Mouse (Mus musculus): ENCODE measurements around the gene Nphp3.

Nphp3 gene

DNA sequence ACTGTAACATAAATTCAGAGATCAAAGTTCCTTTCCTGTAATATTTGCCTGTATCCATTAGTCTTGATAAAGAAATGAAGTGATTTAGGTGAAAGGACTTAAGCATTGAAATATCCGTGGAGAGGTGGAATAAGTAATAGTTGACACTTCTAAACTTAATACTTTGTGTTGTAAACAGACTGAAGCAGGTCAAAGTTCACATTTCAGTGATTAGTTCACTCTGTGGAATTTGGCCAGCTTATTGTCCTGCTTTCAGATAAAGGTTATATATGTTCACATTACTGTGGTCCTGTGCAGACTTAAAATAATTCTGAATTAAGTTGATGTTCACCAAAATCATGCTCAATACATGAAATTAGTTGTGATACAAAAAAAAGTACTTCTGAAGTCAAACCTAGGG lies 62.2 kb downstream of the Nphp3 start:
- DNase-seq = no peak

DNA sequence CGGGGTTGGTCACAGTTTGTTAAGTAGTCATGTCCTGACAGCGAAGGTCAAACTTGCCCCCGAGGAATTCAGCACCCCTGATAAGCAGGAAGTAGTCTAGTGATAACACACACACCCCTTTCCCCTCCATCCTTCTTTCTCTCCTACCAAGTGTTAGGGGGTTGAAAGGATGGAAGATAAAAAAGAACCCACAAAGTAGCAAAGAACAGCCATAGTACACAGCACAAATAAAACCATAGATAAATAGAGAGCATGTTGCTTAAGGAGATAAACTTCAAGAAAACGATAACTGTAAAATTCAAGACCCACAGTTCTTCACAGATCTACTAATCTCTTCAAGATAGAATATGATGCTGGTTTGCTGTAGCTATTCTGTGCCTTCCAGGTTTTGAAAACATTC lies 67.9 kb downstream of the Nphp3 start:
- DNase-seq = no peak

DNA sequence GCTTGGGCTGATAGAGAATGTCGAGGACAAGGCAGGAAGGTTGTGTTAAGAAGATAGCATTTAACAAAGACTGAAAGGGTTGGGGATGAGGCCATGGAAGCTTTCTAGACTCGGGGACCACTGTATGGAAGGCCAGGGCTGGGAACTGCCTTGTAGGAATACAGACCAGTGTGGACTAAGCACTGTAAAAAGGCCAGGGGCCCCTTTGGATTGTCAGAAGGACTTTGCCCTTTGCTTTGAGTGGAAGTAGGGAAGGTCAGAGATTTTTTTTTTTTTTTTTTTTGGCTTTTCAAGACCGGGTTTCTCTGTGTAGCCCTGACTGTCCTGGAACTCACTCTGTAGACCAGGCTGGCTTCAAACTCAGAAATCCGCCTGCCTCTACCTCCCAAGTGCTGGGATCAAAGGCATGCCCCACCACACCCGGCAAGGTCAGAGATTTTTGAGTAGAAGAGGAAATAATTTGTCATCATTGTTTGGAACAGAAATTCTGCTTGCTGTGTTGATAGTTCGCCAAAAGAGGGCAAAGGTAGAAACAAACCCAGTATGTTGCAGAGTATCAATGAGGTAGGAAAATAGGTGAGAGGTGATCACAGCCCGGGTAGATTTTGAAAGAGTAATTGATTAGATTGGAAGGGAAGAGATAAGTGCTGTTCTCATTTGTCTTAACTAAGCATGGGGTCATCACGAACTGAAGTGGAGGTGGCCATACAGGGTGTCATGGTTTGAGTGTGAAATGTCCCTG lies 68.7 kb downstream of the Nphp3 start:
- DNase-seq = no peak

DNA sequence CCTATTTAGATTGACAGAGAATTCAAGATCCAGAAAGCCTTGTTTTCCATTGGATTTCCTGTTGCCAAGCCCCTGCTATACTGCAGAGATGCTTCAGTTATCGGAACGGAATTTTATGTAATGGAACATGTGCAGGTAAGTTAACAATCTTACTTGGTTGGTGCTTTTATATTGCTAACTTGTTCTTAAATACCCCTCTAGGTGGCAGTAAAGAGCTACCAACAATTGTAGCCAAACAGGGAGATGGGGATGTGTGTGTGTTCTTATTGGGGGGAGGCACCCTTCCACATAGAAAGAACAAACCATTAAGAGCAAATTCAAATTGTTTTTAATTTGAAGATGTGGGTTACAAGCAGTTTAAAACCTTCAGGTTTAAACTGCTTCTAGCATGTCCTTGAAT lies 73.5 kb downstream of the Nphp3 start:
- DNase-seq = no peak

DNA sequence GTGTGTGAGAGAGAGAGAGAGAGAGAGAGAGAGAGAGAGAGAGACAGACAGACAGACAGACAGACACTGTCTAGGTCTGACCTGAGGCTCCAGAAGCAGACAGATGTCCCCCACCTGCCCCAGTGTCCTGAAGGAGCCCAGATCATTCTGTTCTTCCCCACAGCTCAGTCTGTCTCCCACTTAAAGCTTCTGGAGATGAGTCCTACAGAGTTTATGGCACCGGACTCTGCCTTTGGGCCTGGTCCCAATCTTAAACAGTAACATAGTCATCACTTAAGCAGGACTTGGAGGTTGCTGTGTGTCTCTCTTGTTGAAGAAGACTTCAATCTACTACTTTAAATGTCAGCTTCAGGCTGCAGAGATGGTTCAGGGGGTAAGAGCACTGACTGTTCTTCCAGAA lies 76.4 kb downstream of the Nphp3 start:
- no peak for DNase-seq

DNA sequence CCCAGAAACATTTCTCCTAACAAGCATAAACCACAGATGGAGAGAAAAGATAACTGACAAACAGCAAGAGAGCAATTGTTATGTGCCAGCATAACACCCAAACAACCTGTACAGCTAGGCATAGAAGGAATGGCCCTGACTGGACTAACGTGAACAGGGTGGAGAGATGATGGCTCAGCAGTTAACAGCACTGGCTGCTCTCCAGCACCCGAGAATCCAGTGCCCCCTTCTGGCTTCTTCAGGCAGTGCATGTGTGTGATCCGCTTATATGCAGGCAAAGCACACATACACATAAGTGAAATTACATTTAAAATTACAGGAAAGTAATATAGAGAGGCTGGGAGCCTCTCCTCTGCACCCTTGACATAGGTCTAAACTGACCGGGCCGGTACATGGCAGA lies 77.0 kb downstream of the Nphp3 start:
- DNase-seq = peak; percentile 22 to 55

DNA sequence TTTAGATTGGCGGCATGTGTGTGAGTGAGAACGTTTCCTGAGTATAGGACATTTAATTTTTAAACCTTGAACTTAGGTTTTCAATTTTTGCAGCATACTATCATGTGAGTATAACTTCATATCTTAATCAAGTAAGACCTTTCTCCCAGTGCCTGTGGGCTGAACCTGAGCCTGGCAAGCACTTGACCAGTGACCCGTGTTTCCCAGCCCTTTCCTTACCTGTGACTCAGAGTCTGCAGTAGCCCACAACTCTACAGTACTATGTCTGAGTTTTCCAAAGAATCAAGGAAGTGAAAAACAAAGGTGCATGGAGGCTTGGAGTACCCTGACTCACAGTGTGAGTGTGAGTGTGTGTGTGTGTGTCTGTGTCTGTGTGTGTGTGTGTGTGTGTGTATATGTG lies 77.7 kb downstream of the Nphp3 start:
- DNase-seq = no peak

DNA sequence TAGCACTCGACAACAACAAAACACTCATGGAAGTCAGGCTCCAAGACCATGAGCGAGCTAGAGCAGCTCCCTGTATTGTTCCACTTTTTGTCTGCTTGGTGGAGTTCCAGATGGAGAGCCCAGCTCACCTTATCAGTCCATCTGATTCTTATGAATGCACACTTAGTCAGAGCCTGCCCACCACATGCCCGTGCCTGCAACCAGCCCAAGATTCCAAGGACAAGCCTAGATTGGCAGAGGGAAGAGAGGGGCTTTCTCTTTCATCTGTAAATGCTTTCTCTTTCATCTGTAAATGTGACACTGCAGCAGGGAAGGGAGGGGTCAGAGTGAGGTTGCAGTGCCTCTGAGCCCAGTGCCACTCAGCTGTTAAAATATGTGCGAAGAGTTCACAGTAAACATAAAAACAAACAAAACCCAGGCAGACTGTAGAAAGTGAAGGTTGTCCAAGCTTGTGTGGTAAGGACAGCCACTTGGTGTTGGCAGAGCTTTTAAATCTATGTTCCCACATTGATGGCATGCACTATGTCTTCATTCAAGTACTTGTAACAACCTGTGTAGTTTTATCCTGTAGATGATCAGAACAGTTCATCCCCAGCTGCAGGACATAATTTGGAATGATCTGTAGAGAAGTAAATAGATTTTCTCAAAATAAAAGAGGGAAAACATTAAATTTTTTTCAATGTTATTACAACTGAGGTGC lies 83.5 kb downstream of the Nphp3 start:
- DNase-seq = no peak

DNA sequence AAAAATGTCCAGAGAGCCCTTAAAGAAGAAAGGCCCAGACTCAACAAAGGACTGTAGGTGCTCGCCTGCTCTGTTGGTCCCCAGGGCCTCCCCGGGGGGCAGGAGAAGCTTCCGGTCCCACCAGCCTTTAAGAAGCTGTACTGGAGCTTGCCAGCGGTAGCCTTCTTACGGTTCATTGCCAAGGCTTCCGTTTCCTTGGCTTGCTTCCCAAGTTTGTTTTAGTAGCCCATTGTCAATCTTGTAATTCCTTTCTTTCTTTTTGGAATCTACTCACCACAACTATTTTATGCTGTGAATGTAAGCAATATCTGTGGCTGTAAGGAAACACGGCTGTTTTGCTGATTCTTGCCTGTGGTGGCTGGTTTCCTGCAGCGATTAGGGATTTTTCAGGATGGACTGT lies 86.2 kb downstream of the Nphp3 start:
- DNase-seq = no peak

DNA sequence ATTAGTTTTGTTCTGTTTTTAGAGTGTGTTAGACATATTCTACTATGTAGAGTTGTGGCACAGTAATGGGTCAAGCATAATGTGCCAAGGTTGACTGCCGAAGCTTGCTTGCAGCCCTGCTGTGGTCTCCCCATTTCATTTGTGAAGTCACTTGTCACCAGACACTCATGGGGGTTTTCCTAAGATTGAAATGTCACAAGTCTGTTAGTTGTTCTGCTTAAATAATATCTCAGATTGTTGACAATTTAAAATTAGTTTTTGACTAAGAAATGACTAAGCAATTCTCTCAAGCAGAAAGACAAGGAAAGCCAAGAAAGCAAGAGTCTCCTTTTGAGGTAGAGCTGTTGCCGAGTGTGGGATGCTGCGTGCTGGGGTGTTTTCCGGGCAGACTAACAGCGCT lies 90.6 kb downstream of the Nphp3 start:
- DNase-seq = no peak
